Mouse (Mus musculus) testis, adult 2 months (tissue): ENCODE measurements around the gene Ccdc184.

Experiments
- CTCF ChIP-seq: fragments of 200-500 bp; IDR thresholded peaks from 2 replicates; pipeline ENCODE4 v1.5.1; 2012; ENCODE audit warnings: low read depth, mild to moderate bottlenecking, inconsistent platforms, low read length, moderate library complexity; ENCODE audit not compliant: control insufficient read depth, insufficient read depth, insufficient replicate concordance
- POLR2A ChIP-seq: fragments of 200-500 bp; IDR thresholded peaks from 2 replicates; pipeline ENCODE4 v1.6.1; 2012; ENCODE audit warnings: low read depth, mild to moderate bottlenecking, inconsistent platforms, low read length, moderate library complexity; ENCODE audit not compliant: control insufficient read depth

DNA sequence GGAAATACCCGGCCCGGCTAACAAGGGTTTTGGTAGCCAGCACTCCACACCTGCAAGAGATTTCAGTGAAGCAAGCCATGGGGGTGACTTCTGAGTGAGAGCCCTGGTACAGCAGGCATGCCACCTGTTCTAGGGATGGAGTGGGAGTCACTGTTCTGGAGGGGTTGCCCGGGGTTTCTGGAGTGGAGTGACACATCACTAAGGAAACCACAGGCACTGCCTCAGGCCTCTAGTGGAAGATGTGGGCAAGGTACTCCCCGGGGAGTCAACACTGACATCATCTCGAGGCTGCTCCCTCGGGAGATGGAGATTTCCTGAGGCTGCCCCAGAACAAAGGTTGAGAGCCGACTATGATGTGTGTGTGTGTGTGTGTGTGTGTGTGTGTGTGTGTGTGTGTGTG is 3.4 kb downstream of the Ccdc184 start:
- TF ChIP-seq CTCF (no peak), POLR2A (no peak)
